Mouse (Mus musculus) cerebral cortex, adult 2 months (tissue): ENCODE measurements around the gene Nit2.

ENCODE experiments used
- WGBS: fragments of 180-500 bp; shearing (Covaris S2); methylation state at CpG from one replicate; pipeline ENCODE4 v1.1.7; 2018; 5-methylcytosine and 5-hydroxymethylcytosine counted together

Gene Nit2

GRCm38 (mm10) chr16:57159835-57160234, 7.3 kb downstream of the Nit2 start:
- WGBS: 53% methylated on average over 7 of the region's 7 CpGs

- 79% methylated on average over 4 of the region's 4 CpGs for WGBS
Measured at GRCm38 (mm10) chr16:57157728-57158127, 9.4 kb downstream of the Nit2 start.

GRCm38 (mm10) chr16:57157076-57157475, 10.1 kb downstream of the Nit2 start:
- 89% methylated on average over 4 of the region's 4 CpGs for WGBS

- WGBS: 97% methylated on average over 4 of the region's 4 CpGs
Measured at GRCm38 (mm10) chr16:57151437-57151836, 15.7 kb downstream of the Nit2 start.

- 93% methylated on average over 5 of the region's 5 CpGs for WGBS
Measured at GRCm38 (mm10) chr16:57144741-57145140, 22.4 kb downstream of the Nit2 start.

GRCm38 (mm10) chr16:57133611-57134010, 33.5 kb downstream of the Nit2 start:
- WGBS: 66% methylated on average over 6 of the region's 6 CpGs

- 90% methylated on average over 1 of the region's 1 CpGs for WGBS
Measured at GRCm38 (mm10) chr16:57132326-57132725, 34.8 kb downstream of the Nit2 start.

- 68% methylated on average over 4 of the region's 4 CpGs for WGBS
Measured at GRCm38 (mm10) chr16:57131544-57131943, 35.6 kb downstream of the Nit2 start.

GRCm38 (mm10) chr16:57130752-57131400, 36.3 kb downstream of the Nit2 start:
- WGBS: 72% methylated on average over 3 of the region's 3 CpGs

GRCm38 (mm10) chr16:57127825-57128224, 39.3 kb downstream of the Nit2 start:
- WGBS: 61% methylated on average over 2 of the region's 2 CpGs

GRCm38 (mm10) chr16:57126268-57126667, 40.9 kb downstream of the Nit2 start:
- 65% methylated on average over 4 of the region's 4 CpGs for WGBS

GRCm38 (mm10) chr16:57122682-57123445, 44.3 kb downstream of the Nit2 start:
- 35% methylated on average over 6 of the region's 6 CpGs for WGBS

- under 1% methylated on average over 59 of the region's 59 CpGs for WGBS
Measured at GRCm38 (mm10) chr16:57121816-57122415, 45.2 kb downstream of the Nit2 start.

- WGBS: under 1% methylated on average over 36 of the region's 37 CpGs
Measured at GRCm38 (mm10) chr16:57120913-57121815, 46.0 kb downstream of the Nit2 start, which contains the start of gene Tomm70a. Gene Tomm70a (plus strand): TSS chr16:57121703.

GRCm38 (mm10) chr16:57117562-57117961, 49.6 kb downstream of the Nit2 start:
- WGBS: 72% methylated on average over 2 of the region's 2 CpGs
